Mouse (Mus musculus) hindbrain, postnatal 0 days (tissue): Measurements from ENCODE around the gene Cort. TPM values are rescaled to one million over a fixed set of nuclear protein-coding genes. Genes with fewer than 3 reads are reported as not detected.
A peak's percentile ranks its signal among the peaks of the same experiment; 100 is the strongest.

Experiments
- ATAC-seq: fragments of 200-750 bp; cut with Nextera tagmentation; 2 replicates; pipeline ENCODE4 v1.8.0; 2017; ENCODE audit warnings: mild to moderate bottlenecking, moderate TSS enrichment, moderate library complexity
- DNase-seq: peaks from one replicate; pipeline ENCODE4 v3.0.0-alpha.2; 2015; ENCODE audit warnings: low spot score
- H3K27ac ChIP-seq: fragments of 300-500 bp; sonication (generic); 2 replicates; pipeline ENCODE4 v1.5.1; 2014; ENCODE audit warnings: mild to moderate bottlenecking
- H3K27me3 ChIP-seq: fragments of 300-500 bp; sonication (generic); 2 replicates; pipeline ENCODE4 v1.6.1; 2014; ENCODE audit warnings: low read length, mixed read lengths; ENCODE audit not compliant: insufficient read depth
- H3K36me3 ChIP-seq: fragments of 300-500 bp; sonication (generic); 2 replicates; pipeline ENCODE4 v1.6.1; 2014; ENCODE audit warnings: low read length, mixed read lengths; ENCODE audit not compliant: insufficient read depth
- H3K4me1 ChIP-seq: fragments of 300-500 bp; sonication (generic); 2 replicates; pipeline ENCODE4 v1.6.1; 2014; ENCODE audit warnings: antibody characterized with exemption, low read length, mixed read lengths; ENCODE audit not compliant: insufficient read depth
- H3K4me2 ChIP-seq: fragments of 300-500 bp; sonication (generic); 2 replicates; pipeline ENCODE4 v1.6.1; 2014; ENCODE audit warnings: low read depth, mild to moderate bottlenecking, low read length, moderate library complexity, mixed read lengths
- H3K4me3 ChIP-seq: fragments of 300-500 bp; sonication (generic); 2 replicates; pipeline ENCODE4 v1.5.1; 2014; ENCODE audit warnings: low read length
- H3K9ac ChIP-seq: fragments of 300-500 bp; sonication (generic); replicated peaks from 2 replicates; pipeline ENCODE4 v1.6.1; 2014; ENCODE audit warnings: mild to moderate bottlenecking, low read length, moderate library complexity, mixed read lengths
- H3K9me3 ChIP-seq: fragments of 300-500 bp; sonication (generic); 2 replicates; pipeline ENCODE4 v1.6.1; 2016; ENCODE audit warnings: low read length, mixed read lengths
- CTCF ChIP-seq: IDR thresholded peaks from 2 replicates; pipeline ENCODE4 v1.5.1; 2016; ENCODE audit warnings: antibody characterized with exemption, control low read depth, low read depth
- WGBS: fragments of 180-500 bp; shearing (Covaris S2); extraction: QIAGEN DNeasy Blood & Tissue Kit; methylation state at CpG from one replicate; pipeline ENCODE4 v1.1.7; 2014; 5-methylcytosine and 5-hydroxymethylcytosine counted together
- polyA plus RNA-seq: library from polyadenylated mRNA; unstranded; fragments of >200 nt; fragmentation: Nextera tagmentation; extraction: Ambion mirVana; gene quantifications from 2 replicates; pipeline ENCODE4 v1.2.1, GENCODE M21; 2015
- total RNA-seq: library from RNA; depleted of rRNA; stranded (reverse); fragments of >200 nt; gene quantifications from 2 replicates; pipeline ENCODE4 v1.2.3, GENCODE M21; 2014; rRNA removed

The Cort gene
- total and polyA plus RNA-seq, 2 experiments from 2014 or later: 0.38 to 2.7 TPM

GRCm38 (mm10) chr4:149079629-149080028, 46.9 kb downstream of the Cort start:
- H3K4me3 ChIP-seq: no peak overlapping the region
- WGBS: 91% methylated on average over 6 of the region's 6 CpGs

GRCm38 (mm10) chr4:149078261-149078660, 48.3 kb downstream of the Cort start:
- no peak overlapping the region for H3K4me3 ChIP-seq
- DNase-seq: no peak
- peaks cover 7% of the 10 kb centered on the region; the same call in 1 of the 2 replicates for H3K36me3 ChIP-seq

More at GRCm38 (mm10) chr4:149079629-149080028, 46.9 kb downstream of the Cort start:
- peaks cover 4% of the 10 kb centered on the region; the same call in 1 of the 2 replicates for H3K36me3 ChIP-seq
- no peak overlapping the region for H3K27ac ChIP-seq
- no peaks in the 10 kb centered on the region for H3K27me3 ChIP-seq
- ATAC-seq (no peak), DNase-seq (no peak)
- H3K4me2 ChIP-seq: no peak overlapping the region
- H3K9me3 ChIP-seq: no peaks in the 10 kb centered on the region
- 0 out of 2 replicates have a peak, but pooled peaks cover 4% of the 10 kb centered on the region for H3K4me1 ChIP-seq
- TF ChIP-seq CTCF: no peak
- no peak overlapping the region for H3K9ac ChIP-seq

GRCm38 (mm10) chr4:149075871-149076575, 50.5 kb downstream of the Cort start:
- ATAC-seq (peak; percentile 83), DNase-seq (peak; percentile 85)
- no peaks in the 10 kb centered on the region for H3K4me1 ChIP-seq
- no peak overlapping the region for H3K4me2 ChIP-seq
- peak; percentile 76 for TF ChIP-seq CTCF
- no peaks in the 10 kb centered on the region for H3K27me3 ChIP-seq
- H3K4me3 ChIP-seq: no peak overlapping the region
- no peaks in the 10 kb centered on the region for H3K9me3 ChIP-seq
- H3K36me3 ChIP-seq: peaks cover 7% of the 10 kb centered on the region; the same call in 1 of the 2 replicates
- H3K9ac ChIP-seq: no peak overlapping the region
- 18% methylated on average over 10 of the region's 10 CpGs for WGBS
- H3K27ac ChIP-seq: no peak overlapping the region

More at GRCm38 (mm10) chr4:149078261-149078660, 48.3 kb downstream of the Cort start:
- Histone ChIP-seq H3K27ac (no peak overlapping the region), H3K9ac (no peak overlapping the region), H3K27me3 (no peaks in the 10 kb centered on the region), H3K4me2 (no peak overlapping the region), H3K4me1 (0 out of 2 replicates have a peak, but pooled peaks cover 4% of the 10 kb centered on the region), H3K9me3 (no peaks in the 10 kb centered on the region)
- TF ChIP-seq CTCF: no peak
- WGBS: 74% methylated on average over 4 of the region's 4 CpGs
- no peak for ATAC-seq

GRCm38 (mm10) chr4:149075073-149075472, 51.5 kb downstream of the Cort start:
- 84% methylated on average over 13 of the region's 13 CpGs for WGBS
- H3K4me3 ChIP-seq: no peak overlapping the region
- H3K4me1 ChIP-seq: no peaks in the 10 kb centered on the region
- peaks cover 7% of the 10 kb centered on the region; the same call in 1 of the 2 replicates for H3K36me3 ChIP-seq
- H3K9ac ChIP-seq: no peak overlapping the region
- ATAC-seq: no peak
- H3K27ac ChIP-seq: no peak overlapping the region
- no peaks in the 10 kb centered on the region for H3K27me3 ChIP-seq
- H3K4me2 ChIP-seq: no peak overlapping the region
- no peak for DNase-seq
- H3K9me3 ChIP-seq: no peaks in the 10 kb centered on the region
- no peak for TF ChIP-seq CTCF

Other genes with a start within 250 kb of the Cort start
- gene Pex14, start 26.9 kb downstream of the Cort start, total RNA-seq: 70.4 and 81.7 TPM in 2 replicates
- 62.1 and 62.9 TPM in 2 replicates for gene Pex14, start 26.9 kb downstream of the Cort start, polyA plus RNA-seq
- gene Dffa, start 22.6 kb downstream of the Cort start, total RNA-seq: 11.4 and 16.6 TPM in 2 replicates
- gene Dffa, start 22.6 kb downstream of the Cort start, polyA plus RNA-seq: 22.9 and 26.9 TPM in 2 replicates
- gene Cenps, start 10.9 kb upstream of the Cort start, total RNA-seq: 3.5 and 6.5 TPM in 2 replicates
- 17.2 and 20.8 TPM in 2 replicates for gene Cenps, start 10.9 kb upstream of the Cort start, polyA plus RNA-seq
- gene Pgd, start 40.0 kb upstream of the Cort start, total RNA-seq: 24.9 and 36.3 TPM in 2 replicates
- gene Pgd, start 40.0 kb upstream of the Cort start, polyA plus RNA-seq: 94.8 and 95.0 TPM in 2 replicates
- 322 and 420 TPM in 2 replicates for gene Kif1b, start 180.9 kb upstream of the Cort start, total RNA-seq
- 210 and 213 TPM in 2 replicates for gene Kif1b, start 180.9 kb upstream of the Cort start, polyA plus RNA-seq